Mouse (Mus musculus) ovary, postnatal 10 days (tissue): ENCODE data around the gene Ttc27.

Experiments used
- DNase-seq: peaks from one replicate; pipeline ENCODE4 v3.0.0; 2022; ENCODE audit warnings: low spot score

Ttc27 gene

DNA sequence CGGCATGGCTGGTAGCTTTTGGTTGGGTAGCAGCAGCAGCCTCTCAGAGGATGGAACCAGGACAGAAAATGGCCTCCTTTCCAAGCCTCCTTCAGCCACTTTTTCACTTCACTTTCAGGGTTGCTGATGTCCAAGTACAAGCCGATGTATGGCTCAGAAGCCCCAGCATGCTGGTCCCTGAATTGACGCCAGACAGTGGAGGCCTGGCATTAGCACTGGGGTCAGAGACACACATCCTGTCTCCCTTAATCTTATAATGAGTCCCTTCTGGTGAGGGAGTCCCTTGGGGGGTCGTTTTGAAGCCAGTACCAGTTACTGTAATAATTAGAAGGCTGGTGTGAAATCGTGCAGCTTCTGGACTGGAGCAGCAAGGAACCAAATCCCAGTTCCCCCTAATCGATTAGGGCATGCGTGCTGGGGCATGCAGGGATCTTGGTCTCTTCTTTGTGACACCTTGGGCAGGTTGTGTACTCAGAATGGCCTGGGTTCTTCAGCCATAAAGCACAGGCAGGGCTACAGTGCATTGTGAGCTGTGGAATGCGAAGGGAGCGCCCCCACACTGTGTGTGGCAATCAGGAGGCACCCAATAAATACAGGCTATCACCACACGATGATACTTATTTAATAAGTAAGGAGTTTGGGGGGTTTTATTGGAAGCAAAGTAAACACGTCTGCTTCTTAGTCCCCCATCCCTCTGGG is 171.5 kb downstream of the Ttc27 start:
- no peak for DNase-seq

DNA sequence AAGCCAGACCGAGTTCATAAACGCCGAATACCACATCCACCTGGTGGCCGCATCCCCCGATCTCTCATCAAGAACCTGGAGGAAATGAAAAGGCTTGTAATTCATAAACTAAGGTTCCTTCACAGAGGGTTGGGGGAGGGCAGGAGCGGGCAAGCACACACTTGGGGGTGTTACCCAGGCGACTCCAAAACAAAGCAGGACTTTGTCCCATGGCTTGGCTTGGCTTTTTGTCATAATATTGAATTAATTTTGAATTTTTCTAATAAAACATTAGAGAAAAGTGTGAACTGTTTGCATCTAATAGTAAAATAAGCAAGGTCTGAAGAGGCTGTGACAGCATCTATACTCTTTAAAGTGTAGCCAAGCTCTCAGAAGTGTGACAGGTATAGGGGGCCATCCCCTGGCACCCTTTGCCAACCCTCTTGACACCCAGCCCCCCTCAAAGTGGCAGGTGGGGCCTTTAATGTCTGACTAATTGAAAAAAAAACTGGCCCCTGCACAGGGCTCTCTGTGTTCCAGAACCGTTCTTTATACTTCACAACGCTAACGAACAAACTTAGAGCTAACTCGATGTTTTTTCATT is 172.1 kb downstream of the Ttc27 start:
- DNase-seq = no peak

DNA sequence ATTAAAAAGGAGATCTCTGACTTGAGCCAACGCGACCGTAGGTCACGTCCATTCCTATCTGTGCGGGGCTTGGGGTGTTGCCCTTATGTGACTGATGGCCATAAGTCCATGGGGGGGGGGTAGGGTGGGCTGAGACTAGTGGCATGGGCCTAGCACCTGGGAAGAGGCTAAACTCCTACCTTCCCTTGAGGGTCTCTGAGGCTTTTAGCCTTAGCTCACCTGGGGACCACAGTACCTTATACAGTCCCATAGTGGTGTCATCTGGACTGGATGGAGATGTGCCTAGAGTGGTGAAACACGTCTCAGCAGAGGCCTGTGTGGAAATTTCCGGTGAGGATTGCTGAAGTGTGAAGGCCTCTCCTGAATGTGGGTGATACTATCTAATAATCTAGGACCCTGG is 184.9 kb downstream of the Ttc27 start:
- DNase-seq = no peak

- DNase-seq = no peak
These were observed 186.1 kb downstream of the Ttc27 start for GRCm38 (mm10) chr17:74903411-74904331.

DNA sequence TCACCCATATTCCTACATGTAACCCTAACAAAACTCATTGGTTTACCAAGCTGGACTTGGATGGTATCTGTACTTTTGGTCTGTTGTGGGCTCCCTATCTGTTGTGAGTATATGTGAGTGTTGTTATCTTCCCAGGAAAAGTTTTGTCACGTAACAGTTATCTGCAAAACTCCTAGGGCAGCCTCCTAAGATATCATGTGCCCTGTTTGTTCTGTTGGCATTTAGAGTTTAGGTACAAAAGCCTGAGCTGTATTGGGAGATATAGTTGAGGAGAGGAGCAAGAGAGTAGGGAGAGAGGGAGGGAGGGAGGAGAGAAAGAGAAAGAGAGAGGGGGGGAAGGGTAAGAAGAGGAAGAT is 186.8 kb downstream of the Ttc27 start:
- no peak for DNase-seq

DNA sequence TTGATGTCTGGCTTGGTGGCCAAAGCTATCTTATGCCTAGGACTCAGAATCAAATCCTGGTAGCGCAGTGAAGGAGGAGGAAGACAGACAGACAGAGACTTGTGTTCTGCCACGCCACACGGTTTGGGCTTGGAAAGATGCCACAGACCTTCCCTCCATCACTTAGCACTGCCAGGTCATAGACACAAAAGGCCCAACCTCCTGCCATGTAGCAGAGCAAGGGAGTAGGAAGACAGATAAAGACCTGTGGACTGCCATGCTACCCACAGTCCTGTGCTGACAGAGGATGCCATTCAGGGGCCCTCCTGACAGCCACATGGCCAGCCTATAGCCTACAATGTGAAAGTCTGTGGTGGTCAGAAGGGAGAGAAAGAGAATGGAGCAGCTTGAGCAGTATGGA is 187.4 kb downstream of the Ttc27 start:
- DNase-seq = no peak

DNA sequence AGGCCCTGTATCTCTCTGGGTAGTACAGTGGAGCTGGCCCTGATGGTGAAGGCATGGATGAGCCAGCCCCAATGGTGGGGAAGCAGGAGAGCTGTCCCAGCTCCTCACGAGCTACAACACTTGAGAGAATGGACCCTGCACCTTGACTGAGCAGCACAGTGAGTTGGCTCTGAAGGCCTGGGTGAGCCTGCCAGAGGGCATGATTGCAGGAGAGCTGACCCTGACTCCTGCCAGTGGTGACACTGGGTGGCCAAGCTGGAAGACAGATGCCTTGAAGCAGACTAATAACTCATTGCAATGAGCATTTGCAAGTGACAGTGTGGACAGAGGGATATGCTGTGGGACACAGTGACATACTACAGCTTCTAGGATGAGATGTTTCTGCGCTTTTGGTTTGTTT is 195.5 kb downstream of the Ttc27 start:
- no peak for DNase-seq
